Mouse (Mus musculus): ENCODE data around the gene Haus4.

Haus4 gene

DNA sequence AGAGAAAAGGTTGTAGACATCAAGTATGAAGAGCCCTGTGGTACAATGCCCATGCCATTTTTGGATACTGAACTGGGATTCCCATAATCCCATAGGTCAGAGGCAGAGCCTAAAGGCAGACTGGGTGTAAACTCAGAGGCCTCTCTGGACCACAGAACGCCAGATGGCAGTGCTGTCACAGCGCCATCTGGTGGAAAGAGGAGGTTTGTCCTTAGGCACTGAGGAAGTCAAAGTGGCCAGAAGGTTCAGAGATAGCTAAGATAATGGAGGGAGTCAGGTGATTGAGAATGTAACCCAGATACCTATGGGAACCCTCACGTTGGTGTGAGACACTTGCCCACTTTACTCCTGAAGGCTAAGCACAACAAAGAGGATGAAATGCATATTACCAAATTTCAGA lies 60.2 kb downstream of the Haus4 start:
- peak; percentile 77 for DNase-seq

DNA sequence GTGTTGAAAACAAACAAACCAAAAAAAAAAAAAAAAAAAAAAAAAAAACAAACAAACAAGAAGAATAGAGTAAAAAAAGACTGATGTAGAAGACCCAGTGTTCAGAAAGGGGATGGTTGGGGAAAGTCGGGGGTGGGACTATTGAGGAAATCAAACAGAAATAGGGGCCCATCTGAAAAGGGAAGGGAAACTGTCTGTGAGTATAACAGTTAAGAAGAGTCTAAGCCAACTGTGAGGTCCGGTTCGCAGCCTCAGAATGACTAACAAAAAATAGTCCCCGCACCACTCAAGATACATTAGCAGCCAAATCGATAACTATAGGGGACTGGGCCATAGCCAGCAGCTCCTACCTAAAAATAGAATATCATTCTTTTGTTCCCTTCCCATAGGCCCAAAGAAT lies 61.2 kb downstream of the Haus4 start:
- DNase-seq, result no peak

DNA sequence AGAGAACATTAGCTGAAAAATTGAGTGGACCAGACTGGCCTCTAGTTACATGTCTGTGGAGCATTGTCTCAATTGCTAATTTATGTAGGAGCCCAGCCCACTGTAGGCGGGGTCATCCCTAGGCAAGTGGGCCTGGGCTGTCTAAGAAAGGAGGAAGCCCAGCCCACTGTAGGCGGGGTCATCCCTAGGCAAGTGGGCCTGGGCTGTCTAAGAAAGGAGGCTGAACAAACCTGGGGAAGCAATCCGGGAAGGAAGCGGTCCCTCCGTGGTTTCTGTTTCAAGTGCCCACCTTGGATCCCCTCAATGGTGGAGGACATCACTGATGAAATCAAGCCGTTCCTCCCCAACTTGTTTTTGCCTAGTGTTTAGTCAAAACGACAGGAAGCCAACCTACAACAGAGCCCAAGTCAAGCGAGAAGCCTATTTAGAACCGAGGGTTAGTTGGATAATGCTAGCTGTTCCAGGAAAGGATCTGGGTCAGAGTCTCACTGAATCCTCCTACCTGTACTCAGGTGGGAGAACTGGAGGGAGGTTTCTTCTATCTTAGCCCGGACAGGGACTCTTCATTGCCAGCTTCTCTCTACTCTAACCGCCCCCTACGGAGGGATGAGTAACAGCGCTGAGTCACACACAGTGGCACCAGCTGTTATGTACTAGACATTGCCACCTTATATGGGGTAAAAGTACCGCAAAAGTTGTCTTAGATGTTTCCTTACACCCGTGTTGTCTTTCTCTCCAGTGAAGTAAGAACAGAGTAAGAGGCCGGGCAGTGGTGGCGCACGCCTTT lies 61.9 kb downstream of the Haus4 start:
- no peak for DNase-seq

Measured in kidney, adult 9 months (tissue).